Mouse (Mus musculus) spleen, postnatal 14 days (tissue): ENCODE data around the gene Pold1.

ENCODE experiments used
- DNase-seq, 2 experiments: peaks; one replicate each; pipeline ENCODE4 v3.0.0; 2021 to 2022; ENCODE audit warnings: low spot score in 2 of 2

Pold1 gene

GRCm38 (mm10) chr7:44548497-44549087 is at the start of gene Pold1:
Pold1 (minus strand) TSS chr7:44548849.
- peak; percentile 100 for DNase-seq

- no peak for DNase-seq
Observed at GRCm38 (mm10) chr7:44598336-44598735, 49.7 kb upstream of the Pold1 start.

DNA sequence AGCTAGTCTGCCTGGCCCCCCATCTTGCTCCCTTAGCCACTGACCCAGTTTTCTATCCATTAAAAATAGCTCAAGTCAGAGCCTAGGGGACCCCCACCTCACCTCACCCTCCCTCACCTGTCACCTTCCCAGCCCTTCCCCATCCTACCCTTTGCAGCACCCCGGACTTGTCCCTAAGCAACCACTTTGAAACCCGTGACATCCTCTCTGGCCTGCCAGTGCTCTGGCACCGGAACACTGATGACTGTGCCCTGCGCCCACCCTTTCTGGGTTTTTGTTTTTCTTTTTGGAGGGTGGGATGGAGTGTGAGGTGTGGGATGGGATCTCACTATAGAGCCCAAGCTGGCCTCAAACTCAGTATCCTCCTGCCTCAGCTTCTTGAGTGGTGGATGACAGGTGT is 49.0 kb upstream of the Pold1 start:
- no peak for DNase-seq

GRCm38 (mm10) chr7:44596996-44597538 is 48.4 kb upstream of the Pold1 start:
- no peak for DNase-seq

- no peak for DNase-seq
Observed at GRCm38 (mm10) chr7:44596051-44596450, 47.4 kb upstream of the Pold1 start.

DNA sequence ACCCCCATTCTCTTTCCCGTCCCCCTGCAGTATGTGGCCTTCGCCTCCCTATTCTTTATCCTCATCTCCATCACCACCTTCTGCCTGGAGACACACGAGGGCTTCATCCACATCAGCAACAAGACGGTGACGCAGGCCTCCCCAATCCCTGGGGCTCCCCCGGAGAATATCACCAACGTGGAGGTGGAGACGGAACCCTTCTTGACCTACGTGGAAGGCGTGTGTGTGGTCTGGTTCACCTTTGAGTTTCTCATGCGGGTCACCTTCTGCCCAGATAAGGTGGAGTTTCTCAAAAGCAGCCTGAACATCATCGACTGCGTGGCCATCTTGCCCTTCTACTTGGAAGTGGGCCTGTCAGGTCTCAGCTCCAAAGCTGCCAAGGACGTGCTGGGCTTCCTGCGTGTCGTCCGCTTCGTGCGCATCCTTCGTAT is 46.5 kb upstream of the Pold1 start:
- DNase-seq: no peak

GRCm38 (mm10) chr7:44594291-44594690 is 45.6 kb upstream of the Pold1 start:
- no peak for DNase-seq

DNA sequence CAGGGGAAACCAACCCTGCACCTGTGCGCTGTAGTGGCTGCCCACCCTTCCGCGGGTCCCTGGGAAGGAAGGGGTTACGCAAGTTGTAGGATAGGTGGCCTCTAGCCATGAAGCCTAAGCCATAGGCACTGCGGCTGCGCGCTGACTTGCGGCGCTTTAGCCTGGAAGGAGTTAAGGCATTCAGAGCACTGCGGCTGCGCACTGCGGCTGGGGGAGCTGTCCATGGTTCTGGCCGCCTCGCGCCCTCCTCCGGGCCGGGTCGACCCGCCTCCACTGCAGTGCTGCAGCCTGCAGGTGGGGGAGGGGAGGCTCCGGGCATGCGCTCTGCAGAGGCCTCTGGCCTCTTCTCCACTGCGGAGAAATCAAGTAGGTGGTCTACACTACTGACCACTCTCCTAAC is 45.1 kb upstream of the Pold1 start:
- DNase-seq: peak; percentile 59 to 71

- DNase-seq: no peak
Observed at GRCm38 (mm10) chr7:44593051-44593450, 44.4 kb upstream of the Pold1 start.

GRCm38 (mm10) chr7:44591348-44592116 is 42.9 kb upstream of the Pold1 start:
- no peak for DNase-seq

DNA sequence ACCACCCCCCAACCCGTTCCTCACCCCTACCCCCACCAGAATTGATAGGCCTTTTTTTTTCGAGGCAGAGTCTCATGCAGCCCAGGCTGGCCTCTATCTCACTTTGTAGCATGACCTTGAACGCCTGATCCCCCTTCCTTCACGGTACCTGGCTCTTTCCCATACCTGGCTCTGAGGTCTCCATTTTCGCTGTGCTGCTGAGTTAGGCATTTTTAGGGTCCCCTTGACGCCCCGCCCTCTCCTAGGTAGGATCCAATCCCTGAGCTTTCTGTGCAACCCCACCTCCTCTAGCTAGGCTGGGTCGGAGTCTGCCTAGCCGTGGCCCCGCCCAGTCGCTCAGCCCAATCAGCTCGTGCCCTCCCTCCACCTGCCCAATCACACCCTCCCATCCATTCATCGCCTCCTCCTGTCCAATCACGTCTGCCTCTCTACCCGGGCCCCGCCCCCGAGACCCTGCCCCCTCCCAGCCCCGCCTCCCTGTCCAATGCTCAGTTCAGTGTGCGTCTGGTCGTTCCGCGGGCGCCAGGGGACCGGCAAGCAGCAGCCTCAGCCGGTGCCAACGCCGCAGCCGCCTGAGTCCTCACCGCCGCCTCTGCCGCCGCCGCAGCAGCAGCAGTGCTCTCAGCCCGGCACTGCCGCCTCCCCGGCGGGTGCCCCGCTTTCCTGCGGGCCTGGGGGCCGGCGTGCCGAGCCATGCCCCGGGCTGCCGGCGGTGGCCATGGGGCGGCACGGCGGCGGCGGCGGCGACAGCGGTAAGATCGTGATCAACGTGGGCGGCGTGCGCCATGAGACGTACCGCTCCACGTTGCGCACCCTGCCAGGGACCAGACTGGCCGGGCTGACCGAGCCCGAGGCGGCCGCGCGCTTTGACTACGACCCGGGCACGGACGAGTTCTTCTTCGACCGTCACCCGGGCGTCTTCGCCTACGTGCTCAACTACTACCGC is 42.0 kb upstream of the Pold1 start, which contains the start of gene Kcnc3:
TSS of gene Kcnc3 (plus strand) at position 263 of the 946 bp plus-strand sequence.
- DNase-seq: peak; percentile 63 to 75

DNA sequence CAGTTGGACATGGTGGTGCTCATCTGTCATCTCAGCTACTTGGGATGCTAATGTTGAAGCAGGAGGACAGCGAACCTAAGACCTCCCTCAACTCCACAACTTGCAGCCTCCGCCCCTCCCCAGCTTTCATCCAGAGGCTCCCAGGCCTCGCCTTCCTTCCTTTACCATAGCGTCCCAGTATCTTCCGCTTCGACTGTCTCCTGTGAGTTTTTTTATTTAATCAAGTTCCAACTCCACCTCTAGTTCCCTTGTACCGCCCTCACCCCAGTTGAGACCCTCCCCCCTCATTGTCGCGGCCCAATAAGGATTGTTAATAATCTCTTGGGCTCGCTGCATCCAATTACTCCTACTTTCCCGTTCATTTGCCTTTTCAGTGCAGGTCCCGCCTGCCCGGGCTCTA is 41.3 kb upstream of the Pold1 start:
- DNase-seq: no peak

DNA sequence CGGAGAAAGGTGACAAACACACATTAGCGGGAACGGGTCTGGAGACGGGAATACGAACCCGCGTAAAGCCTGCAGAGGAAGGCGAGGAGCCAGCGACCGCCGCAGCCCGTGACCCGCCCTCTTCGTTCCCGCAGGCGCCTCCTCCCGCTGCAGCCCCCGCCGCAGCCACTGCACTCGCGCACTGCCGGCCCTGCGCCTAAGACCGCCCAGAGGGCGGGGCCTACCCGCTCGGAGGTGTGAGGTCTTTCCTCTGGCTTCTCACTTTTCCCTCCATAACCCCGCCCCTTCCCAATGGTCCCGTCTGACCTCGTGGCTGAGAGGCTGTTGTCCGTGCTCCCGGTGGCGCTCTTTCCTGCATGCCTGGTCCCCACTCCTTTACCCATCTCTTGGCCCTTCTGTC is 40.5 kb upstream of the Pold1 start:
- peak in 1 of 2 experiments; percentile 42 for DNase-seq

- no peak for DNase-seq
Observed at GRCm38 (mm10) chr7:44588338-44588737, 39.7 kb upstream of the Pold1 start.

DNA sequence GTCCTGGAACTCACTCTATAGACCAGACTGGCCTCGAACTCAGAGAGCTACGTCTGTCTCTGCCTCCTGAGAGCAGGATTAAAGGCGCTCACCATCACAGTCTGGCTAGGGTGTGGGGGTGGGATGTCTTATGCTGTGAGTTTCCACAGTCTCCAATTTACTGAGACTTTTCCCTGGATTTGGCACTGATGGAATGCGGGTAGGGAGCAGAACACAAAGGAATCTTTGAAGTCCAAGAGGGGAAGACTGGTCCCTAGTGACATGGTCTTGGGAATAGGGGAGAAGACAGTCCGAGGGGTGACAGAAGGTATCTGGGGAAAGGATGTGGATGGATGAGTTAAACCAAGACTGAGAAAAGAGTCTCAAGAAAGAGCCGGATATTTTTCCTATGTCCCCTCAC is 39.0 kb upstream of the Pold1 start:
- DNase-seq: no peak

DNA sequence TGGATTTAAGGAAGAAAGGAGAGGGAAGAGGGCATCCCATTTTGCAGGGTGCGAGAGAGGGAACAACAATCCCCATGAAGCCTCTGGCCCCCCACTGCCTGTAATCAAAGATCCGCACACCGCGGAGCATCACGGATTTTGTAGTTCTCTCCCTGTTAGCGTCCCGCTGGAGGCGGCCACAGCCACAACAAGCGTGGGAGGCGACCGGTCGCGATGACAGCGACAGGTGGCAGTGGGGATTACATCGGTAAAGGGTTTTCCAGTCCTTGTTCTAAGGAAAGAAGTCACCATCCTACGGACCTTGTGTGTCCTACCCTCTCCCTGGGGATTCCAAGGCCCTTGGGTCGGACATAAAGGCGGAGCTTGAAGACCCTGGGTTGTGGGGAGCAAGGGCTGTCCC is 38.3 kb upstream of the Pold1 start:
- DNase-seq: no peak

- no peak for DNase-seq
Observed at GRCm38 (mm10) chr7:44586518-44586917, 37.9 kb upstream of the Pold1 start.

GRCm38 (mm10) chr7:44585606-44586005 is 37.0 kb upstream of the Pold1 start:
- no peak for DNase-seq

DNA sequence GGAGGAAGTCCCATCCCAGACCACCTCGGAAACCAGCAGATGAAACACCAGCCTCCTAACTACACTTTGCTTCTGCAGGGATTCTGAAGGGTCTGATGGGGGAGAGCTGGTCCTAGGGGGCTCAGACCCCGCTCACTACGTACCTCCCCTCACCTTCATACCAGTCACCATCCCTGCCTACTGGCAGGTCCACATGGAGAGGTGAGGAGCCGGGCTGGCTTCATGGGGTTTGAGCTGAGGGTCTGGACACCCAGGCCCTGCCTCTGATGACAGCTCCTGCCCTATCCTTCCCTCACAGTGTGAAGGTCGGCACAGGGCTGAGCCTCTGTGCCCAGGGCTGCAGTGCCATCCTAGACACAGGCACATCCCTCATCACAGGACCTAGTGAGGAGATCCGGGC is 36.3 kb upstream of the Pold1 start:
- DNase-seq: no peak

GRCm38 (mm10) chr7:44584265-44584804 is 35.7 kb upstream of the Pold1 start:
- no peak for DNase-seq

DNA sequence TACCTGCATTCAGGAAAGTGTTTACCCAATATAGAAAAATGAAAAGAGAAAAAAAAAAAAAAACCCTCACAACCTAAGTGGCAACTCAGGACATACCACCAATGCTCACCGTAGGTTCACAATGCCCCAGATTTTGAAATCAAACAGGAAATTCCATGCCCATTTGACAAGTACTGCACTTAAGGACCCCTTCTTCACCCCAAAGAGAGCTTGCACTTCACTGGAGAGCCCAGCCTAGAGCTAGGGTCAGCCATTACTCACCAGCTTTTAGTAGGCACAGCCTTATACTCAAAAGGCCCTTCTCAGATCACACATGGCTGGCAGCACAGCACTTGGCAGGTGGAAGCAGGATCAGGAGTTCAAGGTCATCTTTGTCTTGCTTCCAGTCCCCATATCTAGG is 34.5 kb upstream of the Pold1 start:
- no peak for DNase-seq

DNA sequence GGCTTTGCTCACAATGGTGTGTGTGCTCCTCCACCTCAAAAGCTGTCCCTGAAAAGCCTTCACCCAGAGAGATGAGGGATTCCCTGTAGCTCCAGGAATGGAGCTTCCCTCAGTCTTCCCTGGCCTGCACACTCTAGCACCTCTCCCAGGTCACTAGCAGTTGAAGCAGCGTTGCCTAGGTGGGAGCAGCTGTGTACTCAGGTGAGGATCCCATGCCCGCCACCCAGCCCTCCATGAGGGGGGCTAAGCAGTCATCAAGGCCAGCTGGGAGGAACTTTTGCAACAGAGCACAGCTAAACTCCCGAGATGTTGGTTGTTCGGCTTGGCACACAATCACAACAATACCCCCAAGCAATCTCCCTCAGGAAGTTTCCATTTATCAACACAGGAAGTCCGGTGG is 34.1 kb upstream of the Pold1 start:
- no peak for DNase-seq
